Mouse (Mus musculus): Measurements from ENCODE around the gene Mrpl21.

- TF ChIP-seq MAFK (IDR thresholded peaks at IDR 0.05; ENCODE audit: insufficient replicate concordance, low read length) (no peak), CHD1 (IDR thresholded peaks at IDR 0.05; ENCODE audit: low read depth, low read length) (no peak), BHLHE40 (IDR thresholded peaks at IDR 0.05; ENCODE audit: low read depth, low read length) (no peak), MEF2A (IDR thresholded peaks at IDR 0.05; ENCODE audit: borderline replicate concordance, low read depth, low read length) (no peak), EP300 (IDR thresholded peaks at IDR 0.05; ENCODE audit: low read length) (no peak), ZC3H11A (IDR thresholded peaks at IDR 0.05; ENCODE audit: low read depth, low read length) (no peak), TCF12 (IDR thresholded peaks at IDR 0.05; ENCODE audit: low read depth, low read length) (no peak), RAD21 (IDR thresholded peaks at IDR 0.05; ENCODE audit: low read depth, low read length) (no peak), CTCF (conservative IDR thresholded peaks at IDR 0.05 in 1 of 2, IDR thresholded peaks at IDR 0.05 in 1 of 2; ENCODE audit: low read depth in 2 of 2, low read length in 2 of 2) (no peak), NELFE (IDR thresholded peaks at IDR 0.05; ENCODE audit: low read depth, low read length) (no peak), POLR2A (IDR thresholded peaks at IDR 0.05; ENCODE audit: low read depth, low read length) (no peak), MYC (IDR thresholded peaks at IDR 0.05; ENCODE audit: low read depth, low read length) (no peak), NRF1 (IDR thresholded peaks at IDR 0.05; ENCODE audit: low read depth, low read length) (no peak), MAX (IDR thresholded peaks at IDR 0.05; ENCODE audit: low read length) (no peak)
Measured at GRCm38 (mm10) chr19:3260591-3260990, 22.1 kb upstream of the Mrpl21 start.
